ENCODE assay signal across 7 mouse cellular contexts in genomic region chr2:26910124-26910993, GRCm38 (mm10). TPM values are rescaled to one million over a fixed set of nuclear protein-coding genes. Genes with fewer than 3 reads are reported as not detected.
DNase-seq lines count a peak whose midpoint lies in the region; ATAC-seq lines count a peak whose summit lies in the region.

Gene Med22, minus strand, starts transcription at chr2:26910677.
Gene Rpl7a, plus strand, starts transcription at chr2:26910764.

- peak; percentile 84 for ATAC-seq in embryonic facial prominence, embryonic 11.5 days (replicated peaks; ENCODE audit: insufficient number of reproducible peaks, low FRiP score, low TSS enrichment, low read depth)
- peak; percentile 89 for ATAC-seq in limb, embryonic 11.5 days (ENCODE audit: insufficient number of reproducible peaks, low FRiP score, low TSS enrichment, low read depth)
- ATAC-seq in midbrain, embryonic 14.5 days (ENCODE audit: low FRiP score, low TSS enrichment): peak; percentile 93

- peak within 1 kb of the TSS; percentile 92 for H3K9ac ChIP-seq in embryonic facial prominence, embryonic 11.5 days (replicated peaks; ENCODE audit: low read length)
- H3K9ac ChIP-seq in limb, embryonic 11.5 days (ENCODE audit: low read length): peak within 1 kb of the TSS; percentile 98
- H3K9ac ChIP-seq in midbrain, embryonic 14.5 days (replicated peaks; ENCODE audit: low read length): peak within 1 kb of the TSS; percentile 92

- H3K27ac ChIP-seq in embryonic facial prominence, embryonic 11.5 days (replicated peaks; ENCODE audit: low read depth, low read length): peak within 1 kb of the TSS; percentile 72
- H3K27ac ChIP-seq in limb, embryonic 11.5 days (replicated peaks; ENCODE audit: low read depth, low read length): peak within 1 kb of the TSS; percentile 86
- H3K27ac ChIP-seq in midbrain, embryonic 14.5 days (replicated peaks; ENCODE audit: low read depth, low read length): peak within 1 kb of the TSS; percentile 90

- H3K4me3 ChIP-seq in embryonic facial prominence, embryonic 11.5 days (ENCODE audit: low read depth, low read length): peak within 1 kb of the TSS; percentile 87
- peak within 1 kb of the TSS; percentile 90 for H3K4me3 ChIP-seq in limb, embryonic 11.5 days (ENCODE audit: low read depth, low read length)
- H3K4me3 ChIP-seq in midbrain, embryonic 14.5 days (replicated peaks; ENCODE audit: low read depth, low read length): peak within 1 kb of the TSS; percentile 78

- peak within 1 kb of the TSS; percentile 79 for H3K4me2 ChIP-seq in embryonic facial prominence, embryonic 11.5 days (ENCODE audit: low read depth, low read length)
- peak within 1 kb of the TSS; percentile 93 for H3K4me2 ChIP-seq in limb, embryonic 11.5 days (ENCODE audit: low read depth, severe bottlenecking)
- peak within 1 kb of the TSS; percentile 98 for H3K4me2 ChIP-seq in midbrain, embryonic 14.5 days (ENCODE audit: low read length)

- WGBS in embryonic facial prominence, embryonic 11.5 days: under 1% methylated on average over 74 of the region's 74 CpGs
- WGBS in limb, embryonic 11.5 days: 1% methylated on average over 74 of the region's 74 CpGs
- under 1% methylated on average over 74 of the region's 74 CpGs for WGBS in midbrain, embryonic 14.5 days

- peaks cover 14% of the 10 kb centered on the region for H3K36me3 ChIP-seq in embryonic facial prominence, embryonic 11.5 days (replicated peaks; ENCODE audit: control insufficient read depth, insufficient read depth, low read depth, low read length)
- H3K36me3 ChIP-seq in limb, embryonic 11.5 days (ENCODE audit: control insufficient read depth, insufficient read depth, low read length): peaks cover 31% of the 10 kb centered on the region
- H3K36me3 ChIP-seq in midbrain, embryonic 14.5 days (ENCODE audit: control insufficient read depth, insufficient read depth, low read length): peaks cover 62% of the 10 kb centered on the region

- no peaks in the 10 kb centered on the region for H3K9me3 ChIP-seq in embryonic facial prominence, embryonic 11.5 days (replicated peaks; ENCODE audit: control insufficient read depth, low read length)
- H3K9me3 ChIP-seq in limb, embryonic 11.5 days (ENCODE audit: control insufficient read depth, low read length): no peaks in the 10 kb centered on the region
- H3K9me3 ChIP-seq in midbrain, embryonic 14.5 days (ENCODE audit: control insufficient read depth, low read length): no peaks in the 10 kb centered on the region

- no peaks in the 10 kb centered on the region for H3K27me3 ChIP-seq in embryonic facial prominence, embryonic 11.5 days (ENCODE audit: control insufficient read depth, insufficient read depth, low read length)
- no peaks in the 10 kb centered on the region for H3K27me3 ChIP-seq in limb, embryonic 11.5 days (ENCODE audit: control insufficient read depth, insufficient read depth, low read length)
- no peaks in the 10 kb centered on the region for H3K27me3 ChIP-seq in midbrain, embryonic 14.5 days (ENCODE audit: control insufficient read depth, insufficient read depth, low read length)

- H3K4me1 ChIP-seq in embryonic facial prominence, embryonic 11.5 days (ENCODE audit: control insufficient read depth, insufficient read depth, low read length): no peaks in the 10 kb centered on the region
- peaks cover 19% of the 10 kb centered on the region for H3K4me1 ChIP-seq in limb, embryonic 11.5 days (ENCODE audit: control insufficient read depth, insufficient read depth, low read length)
- peaks cover 27% of the 10 kb centered on the region for H3K4me1 ChIP-seq in midbrain, embryonic 14.5 days (ENCODE audit: control insufficient read depth, insufficient read depth, low read length)

- DNase-seq in adrenal gland, postnatal 14 days: peak; percentile 100
- peak; percentile 98 for DNase-seq in embryonic facial prominence, embryonic 11.5 days (ENCODE audit: low spot score)
- peak; percentile 100 for DNase-seq in heart, adult 11 months
- peak; percentile 100 for DNase-seq in kidney, adult 18-20 months
- DNase-seq in limb, embryonic 11.5 days (ENCODE audit: low spot score): peak; percentile 100
- peak; percentile 100 for DNase-seq in midbrain, embryonic 14.5 days
- peak; percentile 99 to 100 for DNase-seq in spleen, adult 18-20 months

RNA-seq across cellular contexts. Expression of gene Med22, which starts in this region (rescaled TPM):
- 42.8 and 50.4 TPM in 2 replicates for total RNA-seq in adrenal gland, postnatal 14 days (2021)
- polyA plus RNA-seq in embryonic facial prominence, embryonic 11.5 days (2014; fragmentation: Nextera tagmentation; extraction: Ambion mirVana): 49.2 and 53.5 TPM in 2 replicates
- polyA plus RNA-seq in limb, embryonic 11.5 days (2014; fragmentation: Nextera tagmentation; extraction: Ambion mirVana): 46.7 and 50.7 TPM in 2 replicates
- 135 and 139 TPM in 2 replicates for polyA plus RNA-seq in midbrain, embryonic 14.5 days (2014; fragmentation: Nextera tagmentation; extraction: Ambion mirVana)

RNA-seq across cellular contexts. Expression of gene Rpl7a, which starts in this region (rescaled TPM):
- 490 and 536 TPM in 2 replicates for total RNA-seq in adrenal gland, postnatal 14 days (2021)
- polyA plus RNA-seq in embryonic facial prominence, embryonic 11.5 days (2014; fragmentation: Nextera tagmentation; extraction: Ambion mirVana): 719 and 720 TPM in 2 replicates
- polyA plus RNA-seq in limb, embryonic 11.5 days (2014; fragmentation: Nextera tagmentation; extraction: Ambion mirVana): 757 and 772 TPM in 2 replicates
- polyA plus RNA-seq in midbrain, embryonic 14.5 days (2014; fragmentation: Nextera tagmentation; extraction: Ambion mirVana): 522 and 541 TPM in 2 replicates

Comparison
In these comparisons a context has a peak if more than half of its experiments do, and no peak if none do; other contexts are left out.
1. Peak in every context shown above with its lines: DNase-seq, ATAC-seq, H3K4me3 ChIP-seq and H3K27ac ChIP-seq.